Mouse (Mus musculus) kidney, embryonic 15.5 days (tissue): ENCODE results near the gene Rap1gap2. TPM values are rescaled to one million over a fixed set of nuclear protein-coding genes. Genes with fewer than 3 reads are reported as not detected.

Experiments
- ATAC-seq: fragments of 200-750 bp; cut with Nextera tagmentation; replicated peaks from 2 replicates; pipeline ENCODE4 v1.8.0; 2017; ENCODE audit warnings: moderate TSS enrichment; ENCODE audit not compliant: low FRiP score
- H3K27ac ChIP-seq: fragments of 300-500 bp; sonication (generic); 2 replicates; pipeline ENCODE4 v1.5.1; 2015; ENCODE audit warnings: mild to moderate bottlenecking, inconsistent platforms
- H3K27me3 ChIP-seq: fragments of 300-500 bp; sonication (generic); 2 replicates; pipeline ENCODE4 v1.6.1; 2015; ENCODE audit warnings: inconsistent platforms
- H3K36me3 ChIP-seq: fragments of 300-500 bp; sonication (generic); 2 replicates; pipeline ENCODE4 v1.6.1; 2015; ENCODE audit warnings: inconsistent platforms
- H3K4me1 ChIP-seq: fragments of 300-500 bp; sonication (generic); 2 replicates; pipeline ENCODE4 v1.6.1; 2015; ENCODE audit warnings: inconsistent platforms
- H3K4me2 ChIP-seq: fragments of 300-500 bp; sonication (generic); 2 replicates; pipeline ENCODE4 v1.6.1; 2015; ENCODE audit warnings: moderate library complexity, mild to moderate bottlenecking, inconsistent platforms
- H3K4me3 ChIP-seq: fragments of 300-500 bp; sonication (generic); replicated peaks from 2 replicates; pipeline ENCODE4 v1.5.1; 2015; ENCODE audit warnings: mild to moderate bottlenecking, inconsistent platforms
- H3K9ac ChIP-seq: fragments of 300-500 bp; sonication (generic); 2 replicates; pipeline ENCODE4 v1.6.1; 2015; ENCODE audit warnings: mild to moderate bottlenecking, inconsistent platforms
- H3K9me3 ChIP-seq: fragments of 300-500 bp; sonication (generic); replicated peaks from 2 replicates; pipeline ENCODE4 v1.6.1; 2016; ENCODE audit warnings: inconsistent platforms
- WGBS: fragments of 180-500 bp; shearing (Covaris S2); methylation state at CpG from one replicate; pipeline ENCODE4 v1.1.7; 2015; ENCODE audit warnings: mixed read lengths; 5-methylcytosine and 5-hydroxymethylcytosine counted together
- polyA plus RNA-seq: library from polyadenylated mRNA; unstranded; fragments of >200 nt; fragmentation: Nextera tagmentation; extraction: Ambion mirVana; gene quantifications from 2 replicates; pipeline ENCODE4 v1.2.1, GENCODE M21; 2015

Gene Rap1gap2
- polyA plus RNA-seq, 1 experiment from 2014 or later: 6.4 TPM

- H3K9me3 ChIP-seq: no peaks in the 10 kb centered on the region
- no peak overlapping the region for H3K27ac ChIP-seq
- WGBS: 62% methylated on average over 3 of the region's 3 CpGs
- no peak overlapping the region for H3K9ac ChIP-seq
- no peak overlapping the region for H3K4me3 ChIP-seq
- H3K4me2 ChIP-seq: no peak overlapping the region
- H3K27me3 ChIP-seq: no peaks in the 10 kb centered on the region
- peaks cover 40% of the 10 kb centered on the region for H3K4me1 ChIP-seq
- no peaks in the 10 kb centered on the region for H3K36me3 ChIP-seq
- ATAC-seq: no peak
Observed at GRCm38 (mm10) chr11:74411943-74412342, 198.8 kb downstream of the Rap1gap2 start.

DNA sequence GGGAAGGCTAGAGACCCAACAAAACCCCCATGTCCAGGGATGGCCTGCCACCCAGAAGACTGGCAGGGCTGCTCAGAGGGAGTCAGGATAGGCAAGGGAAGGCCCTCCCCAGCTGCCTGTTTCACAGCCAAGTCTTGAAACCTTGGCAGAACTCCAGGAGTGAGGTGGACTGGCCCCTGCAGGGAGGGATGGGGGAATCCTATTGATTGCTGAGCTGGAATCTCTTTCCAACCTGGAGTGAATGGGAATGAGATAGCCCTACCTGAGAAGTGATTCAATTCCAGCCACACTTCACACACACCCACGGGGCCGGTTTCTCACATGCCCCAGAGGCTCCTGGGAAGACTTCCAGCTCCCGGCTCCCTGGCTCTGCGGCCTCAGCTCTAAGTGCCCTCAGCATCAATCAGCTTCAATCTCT, 200.9 kb downstream of the Rap1gap2 start:
- WGBS: 62% methylated on average over 4 of the region's 4 CpGs
- 0 out of 2 replicates have a peak, but pooled peaks have one; percentile 16 for ATAC-seq
- Histone ChIP-seq H3K4me3 (no peak overlapping the region), H3K4me2 (no peak overlapping the region), H3K27ac (peak overlapping the region; percentile 77), H3K36me3 (no peaks in the 10 kb centered on the region), H3K9me3 (no peaks in the 10 kb centered on the region), H3K9ac (no peak overlapping the region), H3K4me1 (peaks cover 40% of the 10 kb centered on the region), H3K27me3 (no peaks in the 10 kb centered on the region)

- Histone ChIP-seq H3K4me1 (peaks cover 40% of the 10 kb centered on the region), H3K36me3 (no peaks in the 10 kb centered on the region), H3K27ac (peak overlapping the region; percentile 77), H3K9ac (no peak overlapping the region), H3K4me3 (no peak overlapping the region), H3K9me3 (no peaks in the 10 kb centered on the region), H3K4me2 (no peak overlapping the region), H3K27me3 (no peaks in the 10 kb centered on the region)
- ATAC-seq: no peak
- WGBS: 44% methylated on average over 5 of the region's 5 CpGs
Observed at GRCm38 (mm10) chr11:74409447-74409754, 201.3 kb downstream of the Rap1gap2 start.

- H3K27ac ChIP-seq: peak overlapping the region; percentile 77
- no peaks in the 10 kb centered on the region for H3K27me3 ChIP-seq
- H3K36me3 ChIP-seq: no peaks in the 10 kb centered on the region
- H3K4me3 ChIP-seq: no peak overlapping the region
- H3K9ac ChIP-seq: no peak overlapping the region
- no peak overlapping the region for H3K4me2 ChIP-seq
- 51% methylated on average over 4 of the region's 4 CpGs for WGBS
- peaks cover 39% of the 10 kb centered on the region for H3K4me1 ChIP-seq
- peak; percentile 84 for ATAC-seq
- H3K9me3 ChIP-seq: no peaks in the 10 kb centered on the region
Observed at GRCm38 (mm10) chr11:74408587-74409446, 201.9 kb downstream of the Rap1gap2 start.

DNA sequence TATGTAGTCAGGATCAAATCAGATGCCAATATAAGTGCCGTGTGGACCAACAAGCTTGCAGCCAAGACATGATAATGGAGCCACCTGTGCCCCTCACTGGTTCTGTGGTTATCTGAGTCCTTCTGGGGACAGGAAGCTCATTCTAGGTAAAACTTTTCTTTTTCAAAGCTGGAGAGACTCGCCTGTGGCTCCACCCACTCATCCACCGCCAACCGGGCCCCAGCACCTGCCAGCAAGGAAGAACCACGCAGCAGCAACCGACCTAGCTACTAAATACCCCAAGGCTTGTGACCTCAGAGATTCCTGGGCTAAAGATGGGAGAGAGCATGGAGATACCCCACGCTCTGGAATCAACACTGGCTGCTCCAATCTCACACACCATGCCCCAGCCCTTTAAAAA, 205.5 kb downstream of the Rap1gap2 start:
- Histone ChIP-seq H3K27ac (no peak overlapping the region), H3K9me3 (no peaks in the 10 kb centered on the region), H3K36me3 (no peaks in the 10 kb centered on the region), H3K4me3 (no peak overlapping the region), H3K4me2 (no peak overlapping the region), H3K4me1 (peaks cover 28% of the 10 kb centered on the region), H3K9ac (no peak overlapping the region), H3K27me3 (no peaks in the 10 kb centered on the region)
- 80% methylated on average over 7 of the region's 7 CpGs for WGBS
- no peak for ATAC-seq

GRCm38 (mm10) chr11:74404216-74404615, 206.5 kb downstream of the Rap1gap2 start:
- WGBS: 48% methylated on average over 2 of the region's 2 CpGs
- H3K36me3 ChIP-seq: no peaks in the 10 kb centered on the region
- H3K27me3 ChIP-seq: no peaks in the 10 kb centered on the region

GRCm38 (mm10) chr11:74402126-74402525, 208.6 kb downstream of the Rap1gap2 start:
- 63% methylated on average over 2 of the region's 2 CpGs for WGBS
- H3K4me2 ChIP-seq: no peak overlapping the region
- no peak overlapping the region for H3K4me3 ChIP-seq
- H3K36me3 ChIP-seq: no peaks in the 10 kb centered on the region
- H3K27ac ChIP-seq: no peak overlapping the region
- H3K9me3 ChIP-seq: no peaks in the 10 kb centered on the region
- no peak overlapping the region for H3K9ac ChIP-seq
- H3K27me3 ChIP-seq: no peaks in the 10 kb centered on the region
- no peaks in the 10 kb centered on the region for H3K4me1 ChIP-seq
- no peak for ATAC-seq

More at GRCm38 (mm10) chr11:74404216-74404615, 206.5 kb downstream of the Rap1gap2 start:
- Histone ChIP-seq H3K27ac (no peak overlapping the region), H3K9me3 (no peaks in the 10 kb centered on the region), H3K4me3 (no peak overlapping the region), H3K4me2 (no peak overlapping the region), H3K4me1 (peaks cover 19% of the 10 kb centered on the region), H3K9ac (no peak overlapping the region)
- ATAC-seq: no peak

- no peak for ATAC-seq
- H3K27me3 ChIP-seq: no peaks in the 10 kb centered on the region
Observed at GRCm38 (mm10) chr11:74395583-74395982, 215.1 kb downstream of the Rap1gap2 start.

GRCm38 (mm10) chr11:74393489-74393888, 217.2 kb downstream of the Rap1gap2 start:
- WGBS: 87% methylated on average over 5 of the region's 5 CpGs
- Histone ChIP-seq H3K4me2 (no peak overlapping the region), H3K4me1 (no peaks in the 10 kb centered on the region), H3K9ac (no peak overlapping the region), H3K4me3 (no peak overlapping the region), H3K9me3 (no peaks in the 10 kb centered on the region), H3K27ac (no peak overlapping the region), H3K27me3 (no peaks in the 10 kb centered on the region), H3K36me3 (0 out of 2 replicates have a peak, but pooled peaks cover 2% of the 10 kb centered on the region)
- no peak for ATAC-seq

More at GRCm38 (mm10) chr11:74395583-74395982, 215.1 kb downstream of the Rap1gap2 start:
- no peaks in the 10 kb centered on the region for H3K4me1 ChIP-seq
- no peak overlapping the region for H3K9ac ChIP-seq
- 74% methylated on average over 18 of the region's 18 CpGs for WGBS
- H3K9me3 ChIP-seq: no peaks in the 10 kb centered on the region
- no peak overlapping the region for H3K4me3 ChIP-seq
- H3K36me3 ChIP-seq: no peaks in the 10 kb centered on the region
- no peak overlapping the region for H3K4me2 ChIP-seq
- H3K27ac ChIP-seq: no peak overlapping the region

DNA sequence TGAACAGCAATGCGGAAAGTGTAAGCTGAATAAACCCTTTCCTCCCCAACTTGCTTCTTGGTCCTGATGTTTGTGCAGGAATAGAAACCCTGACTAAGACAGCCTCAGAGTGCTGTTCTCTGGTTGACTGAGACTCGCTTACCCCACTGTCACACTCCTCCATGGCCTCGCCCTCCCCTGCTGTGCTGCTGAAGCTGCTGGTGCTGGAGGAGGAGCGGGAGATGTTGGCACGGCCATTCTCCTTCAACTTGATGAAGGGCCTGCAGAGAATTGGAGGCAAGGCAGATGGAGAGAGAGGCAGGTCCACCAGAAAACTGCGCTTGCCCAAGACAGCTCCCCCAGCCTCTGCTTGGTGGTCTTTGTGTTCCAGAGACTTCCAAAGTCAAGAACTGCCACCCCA, 217.8 kb downstream of the Rap1gap2 start:
- Histone ChIP-seq H3K4me2 (no peak overlapping the region), H3K9ac (no peak overlapping the region), H3K4me3 (no peak overlapping the region), H3K4me1 (no peaks in the 10 kb centered on the region), H3K9me3 (no peaks in the 10 kb centered on the region), H3K36me3 (0 out of 2 replicates have a peak, but pooled peaks cover 8% of the 10 kb centered on the region), H3K27ac (no peak overlapping the region), H3K27me3 (no peaks in the 10 kb centered on the region)
- ATAC-seq: no peak
- WGBS: 66% methylated on average over 6 of the region's 6 CpGs

DNA sequence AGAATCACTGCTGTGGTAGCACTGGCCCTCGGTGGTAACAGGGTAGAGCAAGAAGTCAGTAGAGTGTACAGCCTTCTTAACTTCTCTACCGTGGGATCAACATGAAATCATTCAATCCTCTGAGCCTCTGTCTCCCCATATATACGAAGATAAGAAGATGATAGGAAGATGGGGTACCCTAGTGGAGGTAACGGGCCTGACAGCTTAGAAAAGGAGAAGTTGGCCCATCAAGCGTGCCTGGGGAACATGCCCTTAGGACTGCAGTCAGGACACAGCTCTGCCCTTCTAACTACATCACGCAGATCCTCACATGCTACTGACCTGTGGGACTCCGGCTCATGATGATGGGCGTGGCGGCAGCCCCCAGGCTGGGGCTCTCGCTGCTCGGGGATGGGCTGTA, 218.8 kb downstream of the Rap1gap2 start:
- no peaks in the 10 kb centered on the region for H3K4me1 ChIP-seq
- 0 out of 2 replicates have a peak, but pooled peaks cover 8% of the 10 kb centered on the region for H3K36me3 ChIP-seq
- H3K4me2 ChIP-seq: no peak overlapping the region
- no peaks in the 10 kb centered on the region for H3K9me3 ChIP-seq
- no peak for ATAC-seq
- WGBS: 84% methylated on average over 11 of the region's 11 CpGs
- no peak overlapping the region for H3K27ac ChIP-seq
- no peaks in the 10 kb centered on the region for H3K27me3 ChIP-seq
- H3K4me3 ChIP-seq: no peak overlapping the region
- no peak overlapping the region for H3K9ac ChIP-seq

GRCm38 (mm10) chr11:74387203-74387602, 223.5 kb downstream of the Rap1gap2 start:
- no peak overlapping the region for H3K9ac ChIP-seq
- 0 out of 2 replicates have a peak, but pooled peaks cover 8% of the 10 kb centered on the region for H3K36me3 ChIP-seq
- H3K27ac ChIP-seq: no peak overlapping the region
- no peaks in the 10 kb centered on the region for H3K9me3 ChIP-seq
- no peak overlapping the region for H3K4me3 ChIP-seq
- no peak overlapping the region for H3K4me2 ChIP-seq
- H3K27me3 ChIP-seq: no peaks in the 10 kb centered on the region
- no peak for ATAC-seq
- WGBS: 75% methylated on average over 5 of the region's 5 CpGs
- 0 out of 2 replicates have a peak, but pooled peaks cover 5% of the 10 kb centered on the region for H3K4me1 ChIP-seq
